Mouse (Mus musculus) cerebellum, adult (tissue): Measurements from ENCODE around the gene Dot1l.

Experiments
- ATAC-seq: cut with Nextera tagmentation; 2 replicates; pipeline ENCODE4 v1.9.2; 2017; ENCODE audit warnings: mild to moderate bottlenecking, moderate library complexity, mixed read lengths; ENCODE audit not compliant: insufficient number of reproducible peaks, low FRiP score, low TSS enrichment

Gene Dot1l

GRCm38 (mm10) chr10:80756967-80757366 is 2.0 kb downstream of the Dot1l start:
- no peak for ATAC-seq

GRCm38 (mm10) chr10:80757717-80758116 is 2.7 kb downstream of the Dot1l start:
- 0 out of 2 replicates have a peak, but pooled peaks have one; percentile 22 for ATAC-seq

GRCm38 (mm10) chr10:80758651-80759050 is 3.6 kb downstream of the Dot1l start:
- ATAC-seq: no peak

- no peak for ATAC-seq
Observed at GRCm38 (mm10) chr10:80760596-80761524, 5.9 kb downstream of the Dot1l start.

- ATAC-seq: no peak
Observed at GRCm38 (mm10) chr10:80761821-80762220, 6.8 kb downstream of the Dot1l start.

- ATAC-seq: no peak
Observed at GRCm38 (mm10) chr10:80763502-80763901, 8.5 kb downstream of the Dot1l start.

- no peak for ATAC-seq
Observed at GRCm38 (mm10) chr10:80765746-80766145, 10.7 kb downstream of the Dot1l start.

GRCm38 (mm10) chr10:80766161-80766815 is 11.3 kb downstream of the Dot1l start:
- no peak for ATAC-seq

GRCm38 (mm10) chr10:80768365-80768764 is 13.4 kb downstream of the Dot1l start:
- no peak for ATAC-seq

GRCm38 (mm10) chr10:80773816-80774215 is 18.8 kb downstream of the Dot1l start:
- ATAC-seq: no peak

- peak; percentile 84 for ATAC-seq
Observed at GRCm38 (mm10) chr10:80774549-80774948, 19.5 kb downstream of the Dot1l start.

- no peak; the same call in 1 of the 2 replicates for ATAC-seq
Observed at GRCm38 (mm10) chr10:80774981-80775380, 20.0 kb downstream of the Dot1l start.

- peak; percentile 34; the same call in 1 of the 2 replicates for ATAC-seq
Observed at GRCm38 (mm10) chr10:80775731-80776130, 20.7 kb downstream of the Dot1l start.

GRCm38 (mm10) chr10:80776358-80776869 is 21.4 kb downstream of the Dot1l start:
- no peak for ATAC-seq

GRCm38 (mm10) chr10:80777123-80777522 is 22.1 kb downstream of the Dot1l start:
- ATAC-seq: no peak

GRCm38 (mm10) chr10:80779565-80779964 is 24.6 kb downstream of the Dot1l start:
- no peak for ATAC-seq

GRCm38 (mm10) chr10:80784302-80784701 is 29.3 kb downstream of the Dot1l start:
- no peak for ATAC-seq

- no peak for ATAC-seq
Observed at GRCm38 (mm10) chr10:80784871-80785270, 29.9 kb downstream of the Dot1l start.

- ATAC-seq: no peak
Observed at GRCm38 (mm10) chr10:80785963-80786362, 31.0 kb downstream of the Dot1l start.

- no peak for ATAC-seq
Observed at GRCm38 (mm10) chr10:80787517-80787916, 32.5 kb downstream of the Dot1l start.

GRCm38 (mm10) chr10:80790761-80791404 is 35.9 kb downstream of the Dot1l start:
- ATAC-seq: no peak
